Mouse (Mus musculus) activated CD4-positive, CD25-positive, alpha-beta regulatory T cell (primary cell): ENCODE data around the gene Bglap. TPM values are rescaled to one million over a fixed set of nuclear protein-coding genes. Genes with fewer than 3 reads are reported as not detected.

Source experiments
- polyA plus RNA-seq, 2 experiments: library from polyadenylated mRNA; unstranded; fragments of 100-300 nt; shearing (Covaris generic); gene quantifications; one replicate each; pipeline ENCODE4 v1.2.1; 2017

The Bglap gene
- not detected for polyA plus RNA-seq

GRCm38 (mm10) chr3:88384364-88384763 lies at the start of gene Bglap:
Gene Bglap (minus strand): TSS chr3:88384464.

GRCm38 (mm10) chr3:88424605-88425329 lies 40.5 kb upstream of the Bglap start, which contains the start of gene Slc25a44:
Gene Slc25a44 (minus strand): TSS chr3:88425139.

GRCm38 (mm10) chr3:88409741-88410644 lies 25.7 kb upstream of the Bglap start, which contains the start of gene Pmf1:
Gene Pmf1 (minus strand): TSS chr3:88410331.

GRCm38 (mm10) chr3:88378599-88378998 lies 5.7 kb downstream of the Bglap start, which contains the start of gene Bglap2:
Gene Bglap2 (minus strand): TSS chr3:88378699.

GRCm38 (mm10) chr3:88372643-88373042 lies 11.6 kb downstream of the Bglap start, which contains the start of gene Bglap3:
Gene Bglap3 (minus strand): TSS chr3:88372743.

GRCm38 (mm10) chr3:88364337-88364736 lies 19.9 kb downstream of the Bglap start, which contains the start of gene Paqr6:
Gene Paqr6 (plus strand): TSS chr3:88364584.

GRCm38 (mm10) chr3:88336058-88337013 lies 47.9 kb downstream of the Bglap start, which contains the start of the genes Tmem79 and Smg5:
Gene Tmem79 (minus strand): TSS chr3:88336148.
Gene Smg5 (plus strand): TSS chr3:88336260.

Other genes with a start within 250 kb of the Bglap start
- gene Mef2d, start 242.1 kb downstream of the Bglap start, polyA plus RNA-seq, result 10 to 100 TPM; 71.6 to 97.8 TPM
- under 1 TPM; 0.12 to 0.17 TPM for gene Rhbg, start 129.8 kb downstream of the Bglap start, polyA plus RNA-seq
- gene Gm38392, start 97.3 kb downstream of the Bglap start, polyA plus RNA-seq, result not detected
- 1 to 10 TPM; 4.3 to 6.7 TPM for gene Tsacc, start 87.5 kb downstream of the Bglap start, polyA plus RNA-seq
- gene Cct3, start 87.3 kb downstream of the Bglap start, polyA plus RNA-seq, result 100 to 1,000 TPM; 267 to 334 TPM
- 100 to 1,000 TPM; 268 to 447 TPM for gene Glmp, start 59.4 kb downstream of the Bglap start, polyA plus RNA-seq
- gene Tmem79, start 48.3 kb downstream of the Bglap start, polyA plus RNA-seq, result 1 to 10 TPM in 1 of 2 experiments, under 1 TPM in 1; 0.76 to 1.9 TPM
- gene Smg5, start 48.2 kb downstream of the Bglap start, polyA plus RNA-seq, result 10 to 100 TPM; 43.8 to 45.7 TPM
- not detected for gene Paqr6, start 19.9 kb downstream of the Bglap start, polyA plus RNA-seq
- gene Bglap3, start 11.7 kb downstream of the Bglap start, polyA plus RNA-seq, result not detected
- not detected for gene Bglap2, start 5.8 kb downstream of the Bglap start, polyA plus RNA-seq
- 10 to 100 TPM; 39.3 to 53.6 TPM for gene Pmf1, start 25.9 kb upstream of the Bglap start, polyA plus RNA-seq
- 10 to 100 TPM; 12.4 to 16.7 TPM for gene Slc25a44, start 40.7 kb upstream of the Bglap start, polyA plus RNA-seq
- gene Sema4a, start 76.7 kb upstream of the Bglap start, polyA plus RNA-seq, result 100 to 1,000 TPM in 1 of 2 experiments, 10 to 100 TPM in 1; 42.2 to 122 TPM
- gene Lmna, start 125.5 kb upstream of the Bglap start, polyA plus RNA-seq, result 10 to 100 TPM in 1 of 2 experiments, 1 to 10 TPM in 1; 7.7 to 30.9 TPM
- under 1 TPM; 0.21 to 0.33 TPM for gene Mex3a, start 147.9 kb upstream of the Bglap start, polyA plus RNA-seq
- under 1 TPM in 1 of 2 experiments, not detected in 1; 0.66 TPM for gene Rab25, start 163.8 kb upstream of the Bglap start, polyA plus RNA-seq
- gene Lamtor2, start 168.6 kb upstream of the Bglap start, polyA plus RNA-seq, result 100 to 1,000 TPM; 165 to 189 TPM
- 10 to 100 TPM; 35.4 to 39.3 TPM for gene Ubqln4, start 169.3 kb upstream of the Bglap start, polyA plus RNA-seq
- 100 to 1,000 TPM; 137 to 153 TPM for gene Ssr2, start 191.4 kb upstream of the Bglap start, polyA plus RNA-seq
- 100 to 1,000 TPM; 132 to 145 TPM for gene Arhgef2, start 221.5 kb upstream of the Bglap start, polyA plus RNA-seq